Mouse (Mus musculus): ENCODE measurements around the gene Card14.
"Not testable (repeated sequence)": the region's sequence is repeated elsewhere in the genome, so short reads cannot be mapped to it uniquely, and the experiment has no call there.

The Card14 gene

GRCm38 (mm10) chr11:119307658-119307867, at the start of gene Card14:
Gene Card14 (plus strand): TSS chr11:119307768.
- no peak for DNase-seq (ENCODE audit: extremely low read depth, low read depth, low spot score)

GRCm38 (mm10) chr11:119258216-119258571, 49.4 kb upstream of the Card14 start:
- no peak for DNase-seq (ENCODE audit: extremely low read depth, low read depth, low spot score)

- no peak for DNase-seq (ENCODE audit: extremely low read depth, low read depth, low spot score)
Measured at GRCm38 (mm10) chr11:119258572-119259322, 48.8 kb upstream of the Card14 start.

GRCm38 (mm10) chr11:119259977-119260376, 47.6 kb upstream of the Card14 start:
- no peak for DNase-seq (ENCODE audit: extremely low read depth, low read depth, low spot score)

GRCm38 (mm10) chr11:119264413-119264812, 43.2 kb upstream of the Card14 start:
- no peak for DNase-seq (ENCODE audit: extremely low read depth, low read depth, low spot score)

GRCm38 (mm10) chr11:119265811-119266210, 41.8 kb upstream of the Card14 start:
- DNase-seq (ENCODE audit: extremely low read depth, low read depth, low spot score): no peak

- DNase-seq (ENCODE audit: extremely low read depth, low read depth, low spot score): no peak
Measured at GRCm38 (mm10) chr11:119267241-119267674, 40.3 kb upstream of the Card14 start.

GRCm38 (mm10) chr11:119267768-119268556, 39.6 kb upstream of the Card14 start, which contains the start of gene Gaa:
Gene Gaa (plus strand): TSS chr11:119267887.
- peak; percentile 82 for DNase-seq (ENCODE audit: extremely low read depth, low read depth, low spot score)

GRCm38 (mm10) chr11:119268557-119269195, 38.9 kb upstream of the Card14 start:
- DNase-seq (ENCODE audit: extremely low read depth, low read depth, low spot score): no peak

- not testable (repeated sequence) for DNase-seq (ENCODE audit: extremely low read depth, low read depth, low spot score)
Measured at GRCm38 (mm10) chr11:119272492-119272891, 35.1 kb upstream of the Card14 start.

GRCm38 (mm10) chr11:119273186-119273930, 34.2 kb upstream of the Card14 start:
- no peak for DNase-seq (ENCODE audit: extremely low read depth, low read depth, low spot score)

GRCm38 (mm10) chr11:119281030-119281429, 26.5 kb upstream of the Card14 start:
- DNase-seq (ENCODE audit: extremely low read depth, low read depth, low spot score): no peak

GRCm38 (mm10) chr11:119285791-119286527, 21.6 kb upstream of the Card14 start:
- DNase-seq (ENCODE audit: extremely low read depth, low read depth, low spot score): no peak

- DNase-seq (ENCODE audit: extremely low read depth, low read depth, low spot score): no peak
Measured at GRCm38 (mm10) chr11:119287207-119287992, 20.2 kb upstream of the Card14 start.

- not testable (repeated sequence) for DNase-seq (ENCODE audit: extremely low read depth, low read depth, low spot score)
Measured at GRCm38 (mm10) chr11:119292861-119293260, 14.7 kb upstream of the Card14 start.

GRCm38 (mm10) chr11:119297996-119298395, 9.6 kb upstream of the Card14 start:
- DNase-seq (ENCODE audit: extremely low read depth, low read depth, low spot score): no peak

GRCm38 (mm10) chr11:119298917-119299316, 8.7 kb upstream of the Card14 start:
- DNase-seq (ENCODE audit: extremely low read depth, low read depth, low spot score): no peak

- peak; percentile 26 for DNase-seq (ENCODE audit: extremely low read depth, low read depth, low spot score)
Measured at GRCm38 (mm10) chr11:119299391-119300245, 8.0 kb upstream of the Card14 start, which contains the start of gene Eif4a3. Gene Eif4a3 (minus strand): TSS chr11:119300089.

All from fat pad, adult 2 months (tissue).